Mouse (Mus musculus) heart, embryonic 16.5 days (tissue): Measurements from ENCODE around the gene Lrrc74a. TPM values are rescaled to one million over a fixed set of nuclear protein-coding genes. Genes with fewer than 3 reads are reported as not detected.

Source experiments
- ATAC-seq: fragments of 200-750 bp; cut with Nextera tagmentation; replicated peaks from 2 replicates; pipeline ENCODE4 v1.8.0; 2017; ENCODE audit warnings: moderate number of reproducible peaks; ENCODE audit not compliant: insufficient read depth, low FRiP score; ENCODE audit errors: extremely low read depth
- H3K27ac ChIP-seq: fragments of 300-500 bp; sonication (generic); 2 replicates; pipeline ENCODE4 v1.5.1; 2014; ENCODE audit warnings: mild to moderate bottlenecking, low read length, control low read depth, moderate library complexity
- H3K27me3 ChIP-seq: fragments of 300-500 bp; sonication (generic); 2 replicates; pipeline ENCODE4 v1.6.1; 2014; ENCODE audit warnings: low read length, mixed read lengths; ENCODE audit not compliant: control insufficient read depth, insufficient read depth
- H3K36me3 ChIP-seq: fragments of 300-500 bp; sonication (generic); 2 replicates; pipeline ENCODE4 v1.6.1; 2014; ENCODE audit not compliant: control insufficient read depth, insufficient read depth
- H3K4me1 ChIP-seq: fragments of 300-500 bp; sonication (generic); 2 replicates; pipeline ENCODE4 v1.6.1; 2014; ENCODE audit warnings: low read length, mixed read lengths; ENCODE audit not compliant: control insufficient read depth, insufficient read depth
- H3K4me2 ChIP-seq: fragments of 300-500 bp; sonication (generic); 2 replicates; pipeline ENCODE4 v1.6.1; 2014; ENCODE audit warnings: low read depth, mild to moderate bottlenecking, control low read depth, low read length
- H3K4me3 ChIP-seq: fragments of 300-500 bp; sonication (generic); 2 replicates; pipeline ENCODE4 v1.5.1; 2014; ENCODE audit warnings: mild to moderate bottlenecking, control low read depth, low read length
- H3K9ac ChIP-seq: fragments of 300-500 bp; sonication (generic); 2 replicates; pipeline ENCODE4 v1.6.1; 2014; ENCODE audit warnings: low read length, control low read depth
- H3K9me3 ChIP-seq: fragments of 300-500 bp; sonication (generic); replicated peaks from 2 replicates; pipeline ENCODE4 v1.6.1; 2016; ENCODE audit warnings: low read length; ENCODE audit not compliant: control insufficient read depth
- WGBS: fragments of 180-500 bp; shearing (Covaris S2); extraction: QIAGEN DNeasy Blood & Tissue Kit; methylation state at CpG from one replicate; pipeline ENCODE4 v1.1.7; 2014; 5-methylcytosine and 5-hydroxymethylcytosine counted together
- polyA plus RNA-seq: library from polyadenylated mRNA; unstranded; fragments of >200 nt; fragmentation: Nextera tagmentation; extraction: Ambion mirVana; gene quantifications from 2 replicates; pipeline ENCODE4 v1.2.1, GENCODE M21; 2015

Lrrc74a gene
- polyA plus RNA-seq, 1 experiment from 2014 or later: not detected

GRCm38 (mm10) chr12:86787020-86787553 lies 52.9 kb downstream of the Lrrc74a start:
- ATAC-seq: no peak
- 60% methylated on average over 4 of the region's 4 CpGs for WGBS
- Histone ChIP-seq H3K4me1 (peaks cover 31% of the 10 kb centered on the region), H3K27ac (no peak overlapping the region), H3K9me3 (no peaks in the 10 kb centered on the region), H3K9ac (no peak overlapping the region), H3K4me3 (no peak overlapping the region), H3K27me3 (no peaks in the 10 kb centered on the region), H3K36me3 (no peaks in the 10 kb centered on the region), H3K4me2 (no peak overlapping the region)

GRCm38 (mm10) chr12:86790100-86790848 lies 56.1 kb downstream of the Lrrc74a start:
- peak overlapping the region; percentile 49 for H3K9ac ChIP-seq
- peaks cover 38% of the 10 kb centered on the region for H3K4me1 ChIP-seq
- H3K36me3 ChIP-seq: no peaks in the 10 kb centered on the region
- ATAC-seq: no peak
- peak overlapping the region; percentile 75 for H3K27ac ChIP-seq
- H3K27me3 ChIP-seq: no peaks in the 10 kb centered on the region
- 39% methylated on average over 6 of the region's 6 CpGs for WGBS
- no peak overlapping the region for H3K4me3 ChIP-seq
- no peaks in the 10 kb centered on the region for H3K9me3 ChIP-seq
- H3K4me2 ChIP-seq: peak overlapping the region; percentile 21; the same call in 1 of the 2 replicates

GRCm38 (mm10) chr12:86790849-86791127 lies 56.6 kb downstream of the Lrrc74a start:
- H3K4me1 ChIP-seq: peaks cover 36% of the 10 kb centered on the region
- no peak overlapping the region; the same call in 1 of the 2 replicates for H3K9ac ChIP-seq
- WGBS: 8% methylated on average over 2 of the region's 2 CpGs
- peak; percentile 34; the same call in 1 of the 2 replicates for ATAC-seq
- H3K4me2 ChIP-seq: peak overlapping the region; percentile 21; the same call in 1 of the 2 replicates
- no peaks in the 10 kb centered on the region for H3K9me3 ChIP-seq
- peak overlapping the region; percentile 75 for H3K27ac ChIP-seq
- H3K36me3 ChIP-seq: no peaks in the 10 kb centered on the region
- H3K27me3 ChIP-seq: no peaks in the 10 kb centered on the region
- H3K4me3 ChIP-seq: no peak overlapping the region

GRCm38 (mm10) chr12:86791987-86792386 lies 57.8 kb downstream of the Lrrc74a start:
- Histone ChIP-seq H3K4me2 (no peak overlapping the region), H3K4me1 (peaks cover 27% of the 10 kb centered on the region), H3K9me3 (no peaks in the 10 kb centered on the region), H3K27me3 (no peaks in the 10 kb centered on the region), H3K4me3 (no peak overlapping the region), H3K9ac (no peak overlapping the region), H3K27ac (no peak overlapping the region), H3K36me3 (no peaks in the 10 kb centered on the region)
- WGBS: 89% methylated on average over 2 of the region's 2 CpGs
- no peak for ATAC-seq

GRCm38 (mm10) chr12:86793830-86794229 lies 59.7 kb downstream of the Lrrc74a start:
- WGBS: 46% methylated on average over 3 of the region's 3 CpGs
- Histone ChIP-seq H3K27ac (peak overlapping the region; percentile 36), H3K9me3 (no peaks in the 10 kb centered on the region), H3K4me2 (no peak overlapping the region), H3K9ac (no peak overlapping the region), H3K27me3 (no peaks in the 10 kb centered on the region), H3K4me1 (peaks cover 29% of the 10 kb centered on the region), H3K4me3 (no peak overlapping the region), H3K36me3 (no peaks in the 10 kb centered on the region)
- peak; percentile 49 for ATAC-seq

- Histone ChIP-seq H3K27ac (peak overlapping the region; percentile 36), H3K9ac (no peak overlapping the region), H3K4me3 (no peak overlapping the region), H3K4me2 (no peak overlapping the region), H3K36me3 (no peaks in the 10 kb centered on the region), H3K4me1 (peaks cover 34% of the 10 kb centered on the region), H3K27me3 (no peaks in the 10 kb centered on the region), H3K9me3 (no peaks in the 10 kb centered on the region)
- 87% methylated on average over 11 of the region's 11 CpGs for WGBS
- ATAC-seq: no peak
Observed at GRCm38 (mm10) chr12:86794331-86794730, 60.2 kb downstream of the Lrrc74a start.

DNA sequence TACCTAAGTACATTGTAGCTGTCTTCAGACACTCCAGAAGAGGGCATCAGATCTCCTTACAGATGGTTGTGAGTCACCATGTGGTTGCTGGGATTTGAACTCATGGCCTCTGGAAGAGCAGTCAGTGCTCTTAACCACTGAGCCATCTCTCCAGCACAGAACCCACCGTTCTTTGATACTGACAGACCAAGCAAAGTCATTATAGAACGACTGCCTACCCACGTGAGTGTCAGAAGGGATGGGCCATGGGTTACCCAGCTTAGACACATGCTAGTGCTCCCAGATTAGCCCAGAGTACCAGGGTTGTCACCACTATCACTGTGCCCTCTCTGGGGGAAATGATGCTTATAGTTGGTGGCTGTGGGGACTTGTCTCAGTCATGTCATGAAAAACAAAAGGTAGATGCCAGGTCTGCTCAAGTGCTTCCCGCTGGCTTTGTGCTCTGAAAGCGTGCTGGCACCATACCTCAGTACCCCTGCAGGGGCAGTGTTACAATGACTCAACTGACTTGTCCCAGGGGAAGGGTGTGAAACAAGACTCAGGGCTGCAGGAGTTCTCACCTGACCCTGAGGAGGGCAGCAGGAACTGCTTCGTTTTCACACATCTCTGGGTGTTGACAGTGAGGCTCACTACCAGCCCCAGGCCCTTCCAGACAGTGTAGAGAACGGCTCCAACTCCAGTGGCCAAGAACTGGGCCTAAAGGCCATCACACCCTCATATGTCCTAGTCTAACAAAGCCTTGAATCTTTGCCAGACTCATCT lies 61.1 kb downstream of the Lrrc74a start:
- WGBS: 47% methylated on average over 7 of the region's 7 CpGs
- no peaks in the 10 kb centered on the region for H3K27me3 ChIP-seq
- peaks cover 37% of the 10 kb centered on the region for H3K4me1 ChIP-seq
- H3K9me3 ChIP-seq: no peaks in the 10 kb centered on the region
- H3K36me3 ChIP-seq: no peaks in the 10 kb centered on the region
- H3K4me2 ChIP-seq: no peak overlapping the region
- H3K9ac ChIP-seq: no peak overlapping the region
- H3K4me3 ChIP-seq: no peak overlapping the region
- 0 out of 2 replicates have a peak, but pooled peaks have one; percentile 10 for ATAC-seq
- H3K27ac ChIP-seq: no peak overlapping the region

DNA sequence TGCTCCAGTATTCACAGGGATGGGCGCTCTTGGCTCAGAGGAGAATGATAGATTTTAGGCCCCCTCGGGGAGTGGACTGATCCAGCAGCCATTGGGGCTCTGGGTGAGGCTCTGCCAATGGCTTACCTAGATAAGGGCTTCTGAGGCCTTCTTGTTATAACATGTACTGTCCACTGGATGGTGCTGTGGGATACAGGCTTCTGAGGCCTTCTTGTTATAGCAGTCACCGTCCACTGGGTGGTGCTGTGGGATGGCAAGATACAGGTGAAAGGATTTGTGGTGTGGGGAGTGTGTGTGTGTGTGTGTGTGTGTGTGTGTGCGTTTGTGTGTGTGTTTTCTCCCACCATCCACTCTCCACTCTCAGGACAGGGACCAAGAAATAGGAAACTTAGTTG lies 61.7 kb downstream of the Lrrc74a start:
- H3K4me3 ChIP-seq: no peak overlapping the region
- H3K4me1 ChIP-seq: peaks cover 37% of the 10 kb centered on the region
- no peak overlapping the region for H3K9ac ChIP-seq
- no peaks in the 10 kb centered on the region for H3K9me3 ChIP-seq
- no peaks in the 10 kb centered on the region for H3K36me3 ChIP-seq
- 0% methylated on average over 4 of the region's 4 CpGs for WGBS
- ATAC-seq: 0 out of 2 replicates have a peak, but pooled peaks have one; percentile 20
- H3K4me2 ChIP-seq: no peak overlapping the region
- H3K27ac ChIP-seq: no peak overlapping the region
- H3K27me3 ChIP-seq: no peaks in the 10 kb centered on the region

GRCm38 (mm10) chr12:86796351-86796750 lies 62.2 kb downstream of the Lrrc74a start:
- Histone ChIP-seq H3K27me3 (no peaks in the 10 kb centered on the region), H3K9me3 (no peaks in the 10 kb centered on the region), H3K36me3 (no peaks in the 10 kb centered on the region), H3K9ac (no peak overlapping the region), H3K4me2 (no peak overlapping the region), H3K4me3 (no peak overlapping the region), H3K27ac (no peak overlapping the region), H3K4me1 (peaks cover 36% of the 10 kb centered on the region)
- 81% methylated on average over 3 of the region's 3 CpGs for WGBS
- no peak for ATAC-seq
